In the genomic region with DNA sequence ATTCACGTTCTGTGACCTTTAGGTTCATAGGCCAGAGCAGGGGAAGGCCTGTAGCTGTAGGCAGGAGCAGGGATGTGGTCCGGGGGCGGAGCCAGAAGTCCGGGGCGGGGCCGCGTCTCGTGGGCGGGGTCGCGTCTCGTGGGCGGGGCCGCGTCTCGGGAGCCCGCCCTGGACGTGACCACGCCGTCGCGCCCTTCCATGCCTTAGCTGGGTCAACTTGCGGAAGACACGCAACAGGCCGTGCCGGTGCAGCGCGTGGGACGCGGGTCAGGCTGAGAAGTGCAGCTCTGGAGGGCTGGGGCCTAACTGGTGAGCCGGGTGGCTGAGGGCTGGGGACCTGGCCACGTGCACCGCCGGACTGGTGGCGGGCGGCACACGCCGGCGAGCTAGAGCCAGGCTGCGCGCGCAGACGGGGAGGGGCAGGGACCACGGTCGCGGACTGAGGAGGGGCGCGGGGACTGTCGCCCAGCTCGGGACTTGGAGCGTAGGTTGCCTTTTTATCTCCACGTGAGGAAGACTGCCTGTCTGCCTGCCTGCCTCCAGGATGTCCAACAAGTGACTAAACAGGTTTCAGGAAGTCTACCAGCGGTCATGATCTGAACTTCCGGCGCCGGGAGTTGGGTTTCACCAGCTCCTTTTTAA, we compare ENCODE assay signal across 8 mouse cellular contexts. TPM values are rescaled to one million over a fixed set of nuclear protein-coding genes. Genes with fewer than 3 reads are reported as not detected.
A peak's percentile ranks its signal among the peaks of the same experiment; 100 is the strongest.
DNase-seq lines count a peak whose midpoint lies in the region; ATAC-seq and TF ChIP-seq lines count a peak whose summit lies in the region.

A gene (plus strand): TSS at position 139 of the 642 bp plus-strand sequence.

- no peaks in the 10 kb centered on the region for H3K27me3 ChIP-seq in intestine, postnatal 0 days (replicated peaks; ENCODE audit: control insufficient read depth, insufficient read depth, low read length)
- no peaks in the 10 kb centered on the region for H3K27me3 ChIP-seq in midbrain, embryonic 10.5 days (ENCODE audit: low read depth, poor library complexity, severe bottlenecking)

- no peaks in the 10 kb centered on the region for H3K4me1 ChIP-seq in intestine, postnatal 0 days (replicated peaks; ENCODE audit: control insufficient read depth, insufficient read depth, low read length)
- peaks cover 12% of the 10 kb centered on the region for H3K4me1 ChIP-seq in midbrain, embryonic 10.5 days

- DNase-seq in adrenal gland, adult 8-10 months, result peak; percentile 76
- DNase-seq in embryo, embryonic 9.5 days (ENCODE audit: extremely low spot score), result peak; percentile 87
- peak; percentile 77 to 84 for DNase-seq in gastrocnemius, postnatal 4 days (ENCODE audit: low spot score in 2 of 2)
- peak; percentile 78 to 82 for DNase-seq in left cerebral cortex, postnatal 36 days (ENCODE audit: low spot score in 2 of 2)
- DNase-seq in midbrain, embryonic 10.5 days (ENCODE audit: low spot score), result peak; percentile 88
- peak; percentile 43 to 69 for DNase-seq in right cerebral cortex, postnatal 36 days (ENCODE audit: low spot score in 2 of 2)
- peak; percentile 75 to 87 for DNase-seq in urinary bladder, postnatal 4 days (ENCODE audit: low spot score in 2 of 2)

- ATAC-seq in intestine, postnatal 0 days, result peak; percentile 96

- intact Hi-C loops in left cerebral cortex, postnatal 36 days (cut with DNase I), result no loop called here

- H3K9ac ChIP-seq in intestine, postnatal 0 days (ENCODE audit: low read depth, low read length), result peak within 1 kb of the TSS; percentile 67

- peaks cover 5% of the 10 kb centered on the region for H3K36me3 ChIP-seq in intestine, postnatal 0 days (ENCODE audit: control insufficient read depth, insufficient read depth)
- peaks cover 15% of the 10 kb centered on the region for H3K36me3 ChIP-seq in midbrain, embryonic 10.5 days

- no peaks in the 10 kb centered on the region for H3K9me3 ChIP-seq in intestine, postnatal 0 days (ENCODE audit: control insufficient read depth)
- H3K9me3 ChIP-seq in midbrain, embryonic 10.5 days (replicated peaks), result no peaks in the 10 kb centered on the region

- 0 out of 2 replicates have a peak, but pooled peaks have one; percentile 19 for TF ChIP-seq CTCF in intestine, postnatal 0 days (IDR thresholded peaks at IDR 0.05; ENCODE audit: low read depth)

- peak within 1 kb of the TSS; percentile 88 for H3K4me2 ChIP-seq in intestine, postnatal 0 days (replicated peaks; ENCODE audit: low read depth)

- 2% methylated on average over 50 of the region's 56 CpGs for WGBS in intestine, postnatal 0 days
- WGBS in midbrain, embryonic 10.5 days, result 1% methylated on average over 56 of the region's 56 CpGs

- peak within 1 kb of the TSS; percentile 54 for H3K27ac ChIP-seq in intestine, postnatal 0 days (ENCODE audit: low read depth, low read length)
- H3K27ac ChIP-seq in midbrain, embryonic 10.5 days (replicated peaks), result peak within 1 kb of the TSS; percentile 91

- H3K4me3 ChIP-seq in intestine, postnatal 0 days (ENCODE audit: low read depth, low read length), result peak within 1 kb of the TSS; percentile 89
- peak within 1 kb of the TSS; percentile 73 for H3K4me3 ChIP-seq in midbrain, embryonic 10.5 days

RNA-seq across cellular contexts. Expression of the gene that starts here (rescaled TPM):
- total RNA-seq in adrenal gland, adult 8-10 months (2022), result 10 to 100 TPM; 24.6 to 28.2 (median 26.8) TPM
- 10 to 100 TPM; 10.3 to 10.8 TPM for total RNA-seq in gastrocnemius, postnatal 4 days (2021)
- polyA plus RNA-seq in intestine, postnatal 0 days (2015; fragmentation: Nextera tagmentation; extraction: Ambion mirVana), result 12.8 and 13.6 TPM in 2 replicates
- total RNA-seq in left cerebral cortex, postnatal 36 days (2021), result 10 to 100 TPM; 12.9 to 14.5 TPM
- polyA plus RNA-seq in midbrain, embryonic 10.5 days (2016; fragmentation: Nextera tagmentation; extraction: Ambion mirVana), result 28.8 and 33.9 TPM in 2 replicates

Comparison
In these comparisons a context has a peak if more than half of its experiments do, and no peak if none do; other contexts are left out.
1. Peak in every context shown above with its lines: DNase-seq, ATAC-seq, H3K4me3 ChIP-seq and H3K27ac ChIP-seq.